Comparison of ENCODE assay signal across 9 mouse cellular contexts in the genomic region with DNA sequence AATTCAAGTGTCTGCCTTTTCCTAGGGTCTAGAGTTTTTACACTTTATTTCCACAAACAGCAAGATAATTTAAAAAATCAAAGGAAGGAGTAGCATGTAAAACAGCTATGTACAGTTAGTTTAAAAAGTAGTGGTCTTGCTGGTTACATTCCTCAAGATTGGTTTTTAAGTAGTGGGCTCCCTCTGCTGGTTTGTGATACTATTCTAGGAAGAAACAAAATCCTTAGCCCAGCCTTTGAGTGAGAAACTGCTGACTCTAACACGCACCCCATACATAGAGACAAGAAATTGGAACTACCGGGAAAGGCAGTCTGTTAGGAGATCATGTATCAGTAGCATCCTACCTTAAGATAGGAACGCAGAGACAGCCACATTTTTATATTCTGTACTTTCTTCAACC.
DNase-seq lines count a peak whose midpoint lies in the region; ATAC-seq and TF ChIP-seq lines count a peak whose summit lies in the region.
"Had no signal": no experiment of that assay in that cellular context is flagged by ENCODE, and none has a peak within 500 bp of the region (broad histone marks: within the 10 kb centered on the region; RNA-seq: fewer than 3 reads in every experiment).

No protein-coding gene starts in this region.

- in situ Hi-C loops in CH12.LX (cut with MboI; ENCODE audit: low pct_ligation_motif_present, low pct_unique_long_range_greater_than_20kb, low sequenced_read_pairs), result no loop called here

- no peaks in the 10 kb centered on the region for H3K27me3 ChIP-seq in hindbrain, embryonic 16.5 days (replicated peaks; ENCODE audit: control insufficient read depth, insufficient read depth, low read length)
- H3K27me3 ChIP-seq in hindbrain, embryonic 13.5 days, result no peaks in the 10 kb centered on the region
- H3K27me3 ChIP-seq in CH12.LX (replicated peaks), result no peaks in the 10 kb centered on the region
- H3K27me3 ChIP-seq: embryonic facial prominence, embryonic 13.5 days; limb, embryonic 12.5 days had no signal

- H3K36me3 ChIP-seq in hindbrain, embryonic 16.5 days (ENCODE audit: control insufficient read depth, insufficient read depth, low read length), result peaks cover 8% of the 10 kb centered on the region
- H3K36me3 ChIP-seq in hindbrain, embryonic 13.5 days, result peaks cover 22% of the 10 kb centered on the region
- peaks cover 9 to 58% of the 10 kb centered on the region in 2 experiments for H3K36me3 ChIP-seq in CH12.LX (replicated peaks in 1 of 2; ENCODE audit: control insufficient read depth in 1 of 2, insufficient read depth in 1 of 2, low read length in 1 of 2)

- DNase-seq in 3T3-L1 (ENCODE audit: low read depth, low spot score), result peak; percentile 69
- peak; percentile 24 for DNase-seq in CH12.LX (ENCODE audit: extremely low read depth)
- peak; percentile 30 for DNase-seq in forelimb bud, embryonic 11.5 days (ENCODE audit: low read depth, low spot score)
- peak; percentile 27 for DNase-seq in telencephalon, adult 2 months (ENCODE audit: low read depth, low spot score)
- no peak for DNase-seq in testis, postnatal 14 days (ENCODE audit: low spot score)

- no peak overlapping the region for H3K27ac ChIP-seq in hindbrain, embryonic 16.5 days (ENCODE audit: low read depth, low read length)
- no peak overlapping the region for H3K27ac ChIP-seq in hindbrain, embryonic 13.5 days
- no peak overlapping the region for H3K27ac ChIP-seq in CH12.LX (ENCODE audit: insufficient read depth, low read depth)
- H3K27ac ChIP-seq: embryonic facial prominence, embryonic 13.5 days; limb, embryonic 12.5 days had no signal

- H3K9ac ChIP-seq in hindbrain, embryonic 16.5 days (ENCODE audit: low read depth, low read length), result no peak overlapping the region
- no peak overlapping the region for H3K9ac ChIP-seq in hindbrain, embryonic 13.5 days
- no peak overlapping the region for H3K9ac ChIP-seq in CH12.LX (ENCODE audit: insufficient read depth, low read depth)
- H3K9ac ChIP-seq: embryonic facial prominence, embryonic 13.5 days; limb, embryonic 12.5 days had no signal

- peak in 1 of 2 experiments; percentile 64; a peak in 2 of 4 replicates for TF ChIP-seq CTCF in CH12.LX (conservative IDR thresholded peaks at IDR 0.05 in 1 of 2, IDR thresholded peaks at IDR 0.05 in 1 of 2; ENCODE audit: low read depth in 2 of 2, low read length in 2 of 2)

- peak; percentile 81 for ATAC-seq in hindbrain, embryonic 16.5 days
- ATAC-seq in hindbrain, embryonic 13.5 days (ENCODE audit: low FRiP score), result no peak; the same call in 1 of the 2 replicates

- no peaks in the 10 kb centered on the region for H3K9me3 ChIP-seq in hindbrain, embryonic 16.5 days (ENCODE audit: control insufficient read depth, low read length)
- H3K9me3 ChIP-seq in hindbrain, embryonic 13.5 days, result no peaks in the 10 kb centered on the region
- H3K9me3 ChIP-seq in CH12.LX (replicated peaks; ENCODE audit: low read length), result no peaks in the 10 kb centered on the region
- H3K9me3 ChIP-seq: embryonic facial prominence, embryonic 13.5 days; limb, embryonic 12.5 days had no signal

- no peak overlapping the region for H3K4me3 ChIP-seq in hindbrain, embryonic 16.5 days (ENCODE audit: low read length)
- H3K4me3 ChIP-seq in hindbrain, embryonic 13.5 days, result no peak overlapping the region
- no peak overlapping the region for H3K4me3 ChIP-seq in CH12.LX (replicated peaks in 1 of 3; ENCODE audit: low read depth in 2 of 3, low read length in 2 of 3, poor library complexity in 1 of 3)
- H3K4me3 ChIP-seq: embryonic facial prominence, embryonic 13.5 days; limb, embryonic 12.5 days had no signal

- 70% methylated on average over 3 of the region's 3 CpGs for WGBS in hindbrain, embryonic 16.5 days
- 69% methylated on average over 3 of the region's 3 CpGs for WGBS in hindbrain, embryonic 13.5 days

- no peak for TF ChIP-seq POLR2A in CH12.LX (IDR thresholded peaks at IDR 0.05; ENCODE audit: low read depth, low read length)

- TF ChIP-seq RAD21 in CH12.LX (IDR thresholded peaks at IDR 0.05; ENCODE audit: low read depth, low read length), result peak; percentile 72

- no peak overlapping the region for H3K4me2 ChIP-seq in hindbrain, embryonic 16.5 days (ENCODE audit: low read length)
- H3K4me2 ChIP-seq in hindbrain, embryonic 13.5 days, result no peak overlapping the region
- no peak overlapping the region for H3K4me2 ChIP-seq in CH12.LX (ENCODE audit: insufficient read depth, low read depth, poor library complexity, severe bottlenecking)
- H3K4me2 ChIP-seq: embryonic facial prominence, embryonic 13.5 days; limb, embryonic 12.5 days had no signal

- dilution Hi-C loops in CH12.LX (cut with MboI; ENCODE audit: extremely low pct_ligation_motif_present, extremely low pct_unique_long_range_greater_than_20kb, low sequenced_read_pairs), result no loop called here

- no peak for TF ChIP-seq EP300 in CH12.LX (IDR thresholded peaks at IDR 0.05; ENCODE audit: low read length)

- no peaks in the 10 kb centered on the region for H3K4me1 ChIP-seq in hindbrain, embryonic 16.5 days (ENCODE audit: control insufficient read depth, insufficient read depth, low read depth, low read length)
- H3K4me1 ChIP-seq in hindbrain, embryonic 13.5 days (replicated peaks), result no peaks in the 10 kb centered on the region
- H3K4me1 ChIP-seq in CH12.LX (ENCODE audit: control insufficient read depth in 1 of 2, insufficient read depth in 2 of 2), result peaks cover 4% of the 10 kb centered on the region in 2 experiments

- H3K79me2 ChIP-seq in CH12.LX (replicated peaks; ENCODE audit: control insufficient read depth, extremely low read depth, insufficient read depth, poor library complexity, severe bottlenecking), result no peaks in the 10 kb centered on the region

TF ChIP-seq in CH12.LX, 34 proteins besides CTCF, POLR2A, EP300 and RAD21:
- TF ChIP-seq SMC3 (IDR thresholded peaks at IDR 0.05; ENCODE audit: low read depth, low read length) (peak; percentile 50), ZKSCAN1 (IDR thresholded peaks at IDR 0.05; ENCODE audit: borderline replicate concordance, low read depth, low read length) (no peak)
TF ChIP-seq in CH12.LX: peak in this region for 1.
